Mouse (Mus musculus) forebrain, embryonic 14.5 days (tissue): ENCODE data around the gene Rmi2. TPM values are rescaled to one million over a fixed set of nuclear protein-coding genes. Genes with fewer than 3 reads are reported as not detected.

ENCODE experiments used
- ATAC-seq: fragments of 200-750 bp; cut with Nextera tagmentation; 2 replicates; pipeline ENCODE4 v1.8.0; 2017; ENCODE audit warnings: mild to moderate bottlenecking, moderate library complexity
- DNase-seq: peaks from one replicate; pipeline ENCODE4 v3.0.0-alpha.2; 2015; ENCODE audit warnings: low spot score
- H3K27ac ChIP-seq: fragments of 300-500 bp; sonication (generic); 2 replicates; pipeline ENCODE4 v1.5.1; 2014; ENCODE audit warnings: low read depth, mild to moderate bottlenecking, control low read depth, low read length, moderate library complexity
- H3K27me3 ChIP-seq: fragments of 300-500 bp; sonication (generic); replicated peaks from 2 replicates; pipeline ENCODE4 v1.6.1; 2014; ENCODE audit warnings: low read length, control low read depth, mixed read lengths; ENCODE audit not compliant: control insufficient read depth, insufficient read depth
- H3K36me3 ChIP-seq: fragments of 300-500 bp; sonication (generic); 2 replicates; pipeline ENCODE4 v1.6.1; 2014; ENCODE audit warnings: low read length, control low read depth; ENCODE audit not compliant: control insufficient read depth, insufficient read depth
- H3K4me1 ChIP-seq: fragments of 300-500 bp; sonication (generic); 2 replicates; pipeline ENCODE4 v1.6.1; 2014; ENCODE audit warnings: antibody characterized with exemption, low read length, control low read depth; ENCODE audit not compliant: control insufficient read depth, insufficient read depth
- H3K4me2 ChIP-seq: fragments of 300-500 bp; sonication (generic); 2 replicates; pipeline ENCODE4 v1.6.1; 2014; ENCODE audit warnings: mild to moderate bottlenecking, control low read depth, low read length
- H3K4me3 ChIP-seq: fragments of 300-500 bp; sonication (generic); 2 replicates; pipeline ENCODE4 v1.5.1; 2014; ENCODE audit warnings: low read depth, low read length, control low read depth
- H3K9ac ChIP-seq: fragments of 300-500 bp; sonication (generic); 2 replicates; pipeline ENCODE4 v1.6.1; 2014; ENCODE audit warnings: mild to moderate bottlenecking, low read length, control low read depth, moderate library complexity
- H3K9me3 ChIP-seq: fragments of 300-500 bp; sonication (generic); replicated peaks from 2 replicates; pipeline ENCODE4 v1.6.1; 2016; ENCODE audit warnings: low read length, control low read depth, mixed read lengths; ENCODE audit not compliant: control insufficient read depth
- whole genome bisulfite sequencing: fragments of 180-500 bp; shearing (Covaris S2); extraction: QIAGEN DNeasy Blood & Tissue Kit; methylation state at CpG from one replicate; pipeline ENCODE4 v1.1.7; 2014; 5-methylcytosine and 5-hydroxymethylcytosine counted together
- polyA plus RNA-seq: library from polyadenylated mRNA; unstranded; fragments of >200 nt; fragmentation: Nextera tagmentation; extraction: Ambion mirVana; gene quantifications from 2 replicates; pipeline ENCODE4 v1.2.1, GENCODE M21; 2014

Rmi2 gene
- polyA plus RNA-seq, 1 experiment from 2014 or later: 0.88 TPM

DNA sequence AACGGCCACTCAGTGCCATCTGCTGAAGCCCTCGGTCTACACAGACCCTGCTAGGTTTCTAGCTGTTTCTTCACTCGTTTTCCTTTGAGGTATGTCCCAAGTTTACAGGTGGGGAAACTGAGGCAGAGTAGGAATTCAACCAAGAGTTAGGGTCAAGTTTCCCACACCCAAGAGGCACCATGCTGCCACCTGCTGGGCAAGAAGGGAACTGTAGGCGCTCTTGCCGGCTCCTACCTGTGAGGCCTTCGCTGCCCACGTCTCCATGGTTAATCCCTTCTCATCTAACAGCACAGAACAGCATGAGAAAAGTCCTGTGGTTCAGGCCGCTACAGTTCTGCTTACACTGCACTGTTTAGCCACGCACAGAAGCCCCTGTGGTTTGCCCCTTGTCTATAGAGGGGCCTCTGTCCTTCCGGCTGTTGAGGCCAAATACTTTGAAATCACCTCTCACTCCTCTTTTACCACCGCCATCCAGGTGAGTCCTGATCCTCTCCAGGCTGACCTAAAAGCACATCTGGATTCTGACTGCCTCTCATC, 33.1 kb downstream of the Rmi2 start:
- Histone ChIP-seq H3K27me3 (no peaks in the 10 kb centered on the region), H3K4me2 (no peak overlapping the region), H3K9ac (no peak overlapping the region), H3K4me1 (no peaks in the 10 kb centered on the region), H3K9me3 (no peaks in the 10 kb centered on the region), H3K4me3 (no peak overlapping the region), H3K27ac (no peak overlapping the region), H3K36me3 (no peaks in the 10 kb centered on the region)
- peak; percentile 49 for DNase-seq
- ATAC-seq: no peak; the same call in 1 of the 2 replicates
- WGBS: 36% methylated on average over 11 of the region's 11 CpGs

- DNase-seq (peak; percentile 50), ATAC-seq (no peak)
- no peaks in the 10 kb centered on the region for H3K4me1 ChIP-seq
- H3K4me3 ChIP-seq: no peak overlapping the region
- WGBS: 53% methylated on average over 4 of the region's 4 CpGs
- H3K9ac ChIP-seq: no peak overlapping the region
- no peak overlapping the region for H3K27ac ChIP-seq
- H3K27me3 ChIP-seq: no peaks in the 10 kb centered on the region
- no peaks in the 10 kb centered on the region for H3K36me3 ChIP-seq
- H3K9me3 ChIP-seq: no peaks in the 10 kb centered on the region
- H3K4me2 ChIP-seq: no peak overlapping the region
Measured at GRCm38 (mm10) chr16:10870969-10871368, 36.1 kb downstream of the Rmi2 start.

GRCm38 (mm10) chr16:10872825-10873360, 38.0 kb downstream of the Rmi2 start:
- no peak overlapping the region for H3K9ac ChIP-seq
- DNase-seq: no peak
- no peak for ATAC-seq
- no peak overlapping the region for H3K4me3 ChIP-seq
- no peaks in the 10 kb centered on the region for H3K9me3 ChIP-seq
- H3K4me2 ChIP-seq: no peak overlapping the region
- no peaks in the 10 kb centered on the region for H3K27me3 ChIP-seq
- 79% methylated on average over 4 of the region's 4 CpGs for WGBS
- H3K36me3 ChIP-seq: no peaks in the 10 kb centered on the region
- no peak overlapping the region for H3K27ac ChIP-seq
- H3K4me1 ChIP-seq: no peaks in the 10 kb centered on the region

- Histone ChIP-seq H3K4me1 (no peaks in the 10 kb centered on the region), H3K4me2 (no peak overlapping the region), H3K9ac (no peak overlapping the region), H3K4me3 (no peak overlapping the region), H3K27me3 (no peaks in the 10 kb centered on the region), H3K27ac (no peak overlapping the region), H3K9me3 (no peaks in the 10 kb centered on the region), H3K36me3 (no peaks in the 10 kb centered on the region)
- DNase-seq: peak; percentile 91
- peak; percentile 65 for ATAC-seq
- WGBS: 8% methylated on average over 5 of the region's 5 CpGs
Measured at GRCm38 (mm10) chr16:10873654-10874053, 38.8 kb downstream of the Rmi2 start.

DNA sequence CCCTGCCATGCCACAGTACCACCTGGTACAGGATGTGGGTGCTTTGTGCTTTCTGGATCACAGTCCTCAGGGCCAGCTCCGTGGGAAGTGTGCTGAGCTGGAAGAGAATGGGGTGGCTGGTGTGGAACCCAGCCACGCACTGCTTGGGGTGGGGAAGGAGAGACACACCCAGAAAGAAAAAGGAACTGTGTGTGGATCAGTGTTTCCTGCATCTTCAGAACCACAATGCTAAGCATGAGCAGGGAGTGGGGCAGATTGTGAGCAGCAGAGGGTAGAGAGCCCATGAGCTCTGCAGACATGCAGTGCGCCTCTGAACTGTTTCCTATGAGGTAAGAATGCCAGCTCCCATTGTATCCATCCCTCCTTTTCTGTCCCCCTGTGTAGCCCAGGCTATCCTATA, 43.4 kb downstream of the Rmi2 start:
- Histone ChIP-seq H3K4me1 (no peaks in the 10 kb centered on the region), H3K4me2 (no peak overlapping the region), H3K9me3 (no peaks in the 10 kb centered on the region), H3K27ac (no peak overlapping the region), H3K36me3 (no peaks in the 10 kb centered on the region), H3K4me3 (no peak overlapping the region), H3K27me3 (no peaks in the 10 kb centered on the region), H3K9ac (no peak overlapping the region)
- no peak for DNase-seq
- 87% methylated on average over 3 of the region's 3 CpGs for WGBS
- ATAC-seq: no peak

- no peaks in the 10 kb centered on the region for H3K4me1 ChIP-seq
- 100% methylated on average over 1 of the region's 1 CpGs for WGBS
- H3K4me2 ChIP-seq: no peak overlapping the region
- DNase-seq (peak; percentile 68), ATAC-seq (peak; percentile 71)
- H3K27ac ChIP-seq: no peak overlapping the region
- H3K9ac ChIP-seq: no peak overlapping the region
- H3K27me3 ChIP-seq: no peaks in the 10 kb centered on the region
- no peaks in the 10 kb centered on the region for H3K9me3 ChIP-seq
- H3K36me3 ChIP-seq: no peaks in the 10 kb centered on the region
- no peak overlapping the region for H3K4me3 ChIP-seq
Measured at GRCm38 (mm10) chr16:10879467-10879866, 44.6 kb downstream of the Rmi2 start.

DNA sequence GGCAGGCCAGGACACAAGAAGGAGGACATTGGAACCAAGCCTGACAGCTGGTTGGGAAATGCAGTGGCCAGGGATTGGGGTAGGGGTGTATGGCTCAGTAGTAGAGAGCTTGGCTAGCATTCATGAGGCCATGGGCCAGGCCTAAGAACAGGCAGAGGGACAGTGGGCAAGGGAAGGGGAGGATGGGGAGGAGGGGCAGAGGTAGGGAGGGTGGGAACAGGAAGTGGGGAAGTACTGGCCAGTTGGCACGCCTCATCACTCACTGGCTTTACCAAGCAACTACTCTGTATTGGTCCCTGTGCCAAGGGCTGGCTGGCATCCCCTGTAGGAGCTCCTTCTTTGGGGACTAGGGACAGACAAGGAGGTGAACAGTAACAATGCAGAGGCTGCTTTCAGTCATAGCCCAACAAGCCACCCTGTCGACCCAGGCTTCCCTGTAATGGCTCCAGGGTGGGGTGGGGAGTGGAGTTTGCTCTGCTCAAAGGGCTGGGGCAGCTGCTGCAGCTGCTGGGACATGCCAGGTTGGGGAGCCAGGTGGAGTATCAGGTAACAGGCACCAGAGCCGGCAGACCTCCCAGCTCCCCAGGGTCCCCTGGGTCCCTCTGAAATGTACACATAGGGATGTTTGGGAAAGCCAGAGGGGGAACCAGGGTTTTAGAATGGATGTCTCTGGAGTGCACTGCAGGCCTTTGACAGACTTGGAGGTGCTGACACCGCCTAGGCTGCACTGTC, 46.5 kb downstream of the Rmi2 start:
- H3K4me2 ChIP-seq: no peak overlapping the region
- no peak overlapping the region for H3K27ac ChIP-seq
- WGBS: 62% methylated on average over 4 of the region's 4 CpGs
- H3K27me3 ChIP-seq: no peaks in the 10 kb centered on the region
- no peak overlapping the region for H3K4me3 ChIP-seq
- ATAC-seq: no peak
- no peaks in the 10 kb centered on the region for H3K9me3 ChIP-seq
- no peak overlapping the region for H3K9ac ChIP-seq
- DNase-seq: peak; percentile 34
- no peaks in the 10 kb centered on the region for H3K36me3 ChIP-seq
- no peaks in the 10 kb centered on the region for H3K4me1 ChIP-seq

- Histone ChIP-seq H3K9me3 (no peaks in the 10 kb centered on the region), H3K27ac (no peak overlapping the region), H3K36me3 (no peaks in the 10 kb centered on the region), H3K4me1 (no peaks in the 10 kb centered on the region), H3K9ac (no peak overlapping the region), H3K4me2 (no peak overlapping the region), H3K27me3 (no peaks in the 10 kb centered on the region), H3K4me3 (no peak overlapping the region)
- ATAC-seq: no peak
- no peak for DNase-seq
- WGBS: 92% methylated on average over 2 of the region's 2 CpGs
Measured at GRCm38 (mm10) chr16:10887436-10887835, 52.6 kb downstream of the Rmi2 start.

DNA sequence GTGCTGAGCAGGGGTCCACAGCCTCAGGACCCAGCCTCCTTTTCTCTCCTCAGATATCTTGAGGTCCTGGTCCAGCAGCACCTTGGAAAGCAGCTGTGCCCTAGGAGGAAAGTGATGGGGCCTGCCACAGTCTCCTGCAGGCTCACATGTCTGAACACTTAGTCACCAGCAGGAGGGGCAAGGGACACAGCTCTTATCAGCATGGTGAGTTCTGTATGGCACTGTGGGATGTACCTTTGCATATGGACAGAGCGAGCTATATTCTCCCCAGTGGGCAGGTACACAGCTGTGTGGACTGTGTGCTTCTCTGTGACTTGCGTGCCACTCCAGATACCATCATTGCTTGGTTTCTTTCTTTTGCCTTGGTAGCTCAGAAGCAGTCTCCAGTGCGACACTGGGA, 55.5 kb downstream of the Rmi2 start:
- no peak overlapping the region for H3K4me3 ChIP-seq
- ATAC-seq: no peak
- WGBS: 83% methylated on average over 3 of the region's 3 CpGs

More for the DNA sequence above, 55.5 kb downstream of the Rmi2 start:
- Histone ChIP-seq H3K27ac (no peak overlapping the region), H3K27me3 (no peaks in the 10 kb centered on the region), H3K36me3 (no peaks in the 10 kb centered on the region), H3K9ac (no peak overlapping the region), H3K4me2 (no peak overlapping the region), H3K9me3 (no peaks in the 10 kb centered on the region), H3K4me1 (no peaks in the 10 kb centered on the region)
- DNase-seq: no peak
